Mouse (Mus musculus) liver, adult 2 months (tissue): ENCODE measurements around the gene Rxylt1. TPM values are rescaled to one million over a fixed set of nuclear protein-coding genes. Genes with fewer than 3 reads are reported as not detected.
A peak's percentile ranks its signal among the peaks of the same experiment; 100 is the strongest.

Experiments used
- DNase-seq: peaks from one replicate; pipeline ENCODE4 v3.0.0-alpha.2; 2011; ENCODE audit warnings: low read depth, low spot score; ENCODE audit errors: extremely low read depth
- H3K27ac ChIP-seq: fragments of 200-500 bp; replicated peaks from 2 replicates; pipeline ENCODE4 v1.5.1; 2012; ENCODE audit warnings: low read depth, mild to moderate bottlenecking, control low read depth, inconsistent platforms, low read length; ENCODE audit not compliant: insufficient read depth
- H3K27me3 ChIP-seq: fragments of 200-500 bp; 2 replicates; pipeline ENCODE4 v1.6.1; 2012; ENCODE audit warnings: mild to moderate bottlenecking, moderate library complexity, low read length, inconsistent platforms; ENCODE audit not compliant: control insufficient read depth, insufficient read depth
- H3K36me3 ChIP-seq: fragments of 200-500 bp; 2 replicates; pipeline ENCODE4 v1.6.1; 2012; ENCODE audit warnings: low read length, inconsistent platforms; ENCODE audit not compliant: control insufficient read depth, insufficient read depth
- H3K4me1 ChIP-seq: fragments of 200-500 bp; 2 replicates; pipeline ENCODE4 v1.6.1; 2011; ENCODE audit warnings: low read length; ENCODE audit not compliant: control insufficient read depth, insufficient read depth
- H3K4me3 ChIP-seq: fragments of 200-500 bp; 2 replicates; pipeline ENCODE4 v1.5.1; 2011; ENCODE audit warnings: low read depth, mild to moderate bottlenecking, control low read depth, low read length, moderate library complexity; ENCODE audit not compliant: insufficient read depth
- H3K79me2 ChIP-seq: fragments of 200-500 bp; 2 replicates; pipeline ENCODE4 v1.6.1; 2012; ENCODE audit warnings: inconsistent platforms, mild to moderate bottlenecking, low read length, moderate library complexity; ENCODE audit not compliant: control insufficient read depth, insufficient read depth
- H3K9ac ChIP-seq: fragments of 200-500 bp; 2 replicates; pipeline ENCODE4 v1.6.1; 2012; ENCODE audit warnings: low read depth, mild to moderate bottlenecking, control low read depth, inconsistent platforms, low read length
- CTCF ChIP-seq: fragments of 200-500 bp; IDR thresholded peaks from 2 replicates; pipeline ENCODE4 v1.5.1; 2011; ENCODE audit warnings: low read depth, low read length, control low read depth
- POLR2A ChIP-seq: fragments of 200-500 bp; IDR thresholded peaks from 2 replicates; pipeline ENCODE4 v1.6.1; 2011; ENCODE audit warnings: low read length, control low read depth; ENCODE audit not compliant: insufficient read depth; ENCODE audit errors: extremely low read depth
- WGBS: fragments of 180-500 bp; shearing (Covaris S2); methylation state at CpG from one replicate; pipeline ENCODE4 v1.1.7; 2018; 5-methylcytosine and 5-hydroxymethylcytosine counted together
- polyA plus RNA-seq: library from polyadenylated mRNA; depleted of rRNA; stranded (reverse); fragments of >200 nt; gene quantifications from 2 replicates; pipeline ENCODE4 v1.2.3, GENCODE M21; 2012; rRNA removed
- total RNA-seq: library from RNA; depleted of rRNA; stranded (reverse); fragments of >200 nt; gene quantifications from 2 replicates; pipeline ENCODE4 v1.2.3, GENCODE M21; 2014; rRNA removed

The Rxylt1 gene
- total RNA-seq (18.7 and 22.9 TPM in 2 replicates), polyA plus RNA-seq (3.5 and 3.7 TPM in 2 replicates)

DNA sequence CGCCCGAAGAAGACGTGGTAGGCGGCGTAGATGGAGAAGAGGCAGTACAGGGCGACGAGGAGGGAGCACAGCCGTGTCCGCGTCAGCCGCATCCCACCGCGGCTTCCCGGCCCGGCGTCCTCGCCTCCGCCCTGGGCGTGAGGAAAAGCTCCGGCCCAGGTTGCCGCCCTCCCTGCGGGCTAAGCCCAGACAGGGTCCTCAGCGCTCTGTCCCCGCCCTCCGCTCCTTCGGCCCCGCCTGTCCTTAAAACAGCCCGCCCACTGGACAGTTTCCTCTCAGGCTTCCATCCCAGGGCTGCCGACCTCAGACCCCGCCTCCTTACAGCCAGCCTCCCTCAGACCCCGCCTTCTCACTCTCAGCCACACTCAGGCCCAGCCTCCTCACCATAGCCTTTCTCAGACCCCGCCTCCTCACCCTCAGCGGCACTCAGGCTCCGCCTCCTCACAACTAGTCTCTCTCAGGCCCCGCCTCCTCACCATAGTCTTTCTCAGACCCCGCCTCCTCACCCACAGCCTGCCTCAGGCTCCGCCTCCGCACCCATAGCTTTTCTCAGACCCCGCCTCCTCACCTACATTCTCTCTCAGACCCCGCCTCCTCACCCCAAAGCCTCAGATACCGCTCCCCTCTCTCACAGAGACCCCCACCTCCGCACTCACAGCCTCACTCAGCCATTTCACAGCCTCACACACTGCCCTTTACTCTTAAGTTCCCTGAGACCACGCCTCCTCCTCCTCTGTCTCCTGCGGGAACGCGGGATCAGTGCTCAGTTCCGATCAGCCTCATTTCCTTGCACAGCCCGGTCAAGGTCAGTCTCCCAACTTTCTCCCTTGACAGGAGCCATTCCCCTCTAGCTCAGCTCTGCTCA, at the start of gene Rxylt1:
Rxylt1 (minus strand) TSS at position 392 of the 865 bp plus-strand sequence.
- H3K79me2 ChIP-seq, result no peaks in the 10 kb centered on the region
- H3K36me3 ChIP-seq, result peaks cover 3% of the 10 kb centered on the region; the same call in 1 of the 2 replicates
- peak; percentile 97 for DNase-seq
- H3K27ac ChIP-seq, result peak within 1 kb of the TSS; percentile 21
- H3K4me3 ChIP-seq, result peak within 1 kb of the TSS; percentile 71
- WGBS, result 1% methylated on average over 45 of the region's 48 CpGs
- H3K27me3 ChIP-seq, result no peaks in the 10 kb centered on the region
- TF ChIP-seq CTCF, result no peak
- TF ChIP-seq POLR2A, result peak; percentile 82
- H3K4me1 ChIP-seq, result 0 out of 2 replicates have a peak, but pooled peaks cover 1% of the 10 kb centered on the region
- H3K9ac ChIP-seq, result peak within 1 kb of the TSS; percentile 76

DNA sequence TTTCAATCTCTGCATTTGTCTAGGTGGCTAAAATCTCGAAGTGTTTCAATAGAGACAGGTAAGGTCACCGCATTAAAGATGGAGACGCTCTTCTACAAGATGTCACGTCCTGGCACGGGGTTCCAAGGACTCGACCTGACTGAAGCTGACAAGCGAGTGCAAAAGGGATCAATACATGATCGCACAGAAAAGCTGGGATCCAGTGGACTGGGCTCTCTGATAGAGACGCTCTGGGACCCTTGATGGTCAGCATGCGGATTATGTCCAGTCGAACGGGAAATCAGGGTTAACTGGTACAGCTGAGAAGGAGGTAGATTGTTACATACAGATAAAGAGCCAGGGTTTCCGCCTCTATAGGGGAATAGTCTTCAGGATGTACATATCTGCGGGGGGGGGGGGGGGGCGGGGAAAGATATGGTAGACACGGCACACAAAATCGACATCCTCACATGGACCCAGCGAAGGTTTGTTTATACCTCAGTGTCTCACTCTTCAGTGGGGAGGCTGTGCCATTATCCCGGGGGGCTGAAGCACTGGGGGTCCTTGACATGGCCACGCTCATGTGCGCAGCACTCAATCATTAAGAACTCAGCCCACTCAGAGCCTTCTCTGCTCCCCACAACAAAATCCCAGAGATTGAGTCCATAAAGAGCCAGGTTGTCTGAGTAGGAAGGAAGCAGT, 24.3 kb upstream of the Rxylt1 start:
- no peak overlapping the region for H3K4me3 ChIP-seq
- H3K27me3 ChIP-seq, result no peaks in the 10 kb centered on the region
- H3K9ac ChIP-seq, result no peak overlapping the region
- TF ChIP-seq POLR2A, result no peak
- H3K27ac ChIP-seq, result no peak overlapping the region
- H3K36me3 ChIP-seq, result no peaks in the 10 kb centered on the region
- no peaks in the 10 kb centered on the region for H3K4me1 ChIP-seq
- H3K79me2 ChIP-seq, result no peaks in the 10 kb centered on the region
- WGBS, result 93% methylated on average over 21 of the region's 21 CpGs
- DNase-seq, result no peak

GRCm38 (mm10) chr10:122120500-122121289, 23.5 kb upstream of the Rxylt1 start:
- Histone ChIP-seq H3K4me1 (no peaks in the 10 kb centered on the region), H3K27me3 (no peaks in the 10 kb centered on the region), H3K27ac (no peak overlapping the region), H3K79me2 (no peaks in the 10 kb centered on the region), H3K9ac (no peak overlapping the region), H3K4me3 (no peak overlapping the region), H3K36me3 (no peaks in the 10 kb centered on the region)
- no peak for DNase-seq
- TF ChIP-seq POLR2A (no peak), CTCF (no peak)
- WGBS, result 84% methylated on average over 16 of the region's 16 CpGs

DNA sequence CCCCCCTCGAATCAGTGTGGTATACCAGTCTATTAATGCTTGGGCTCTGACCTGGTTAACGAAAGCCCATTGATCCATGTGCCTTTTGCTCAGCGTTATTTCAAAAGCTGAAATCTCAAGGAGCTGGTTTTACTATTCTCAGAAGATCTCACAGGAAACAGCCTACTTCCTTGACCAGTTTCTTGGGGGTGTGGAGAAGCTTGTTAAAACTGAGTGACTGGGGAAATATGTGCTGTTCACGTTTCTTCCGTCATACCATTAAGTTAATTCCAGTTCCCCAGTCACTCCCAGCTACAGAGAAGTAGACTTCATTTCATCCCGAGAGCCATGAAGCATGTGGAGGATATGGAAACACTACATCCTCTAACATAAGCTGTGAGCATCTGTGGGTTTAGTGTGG, 22.3 kb upstream of the Rxylt1 start:
- Histone ChIP-seq H3K4me1 (no peaks in the 10 kb centered on the region), H3K27me3 (no peaks in the 10 kb centered on the region), H3K9ac (no peak overlapping the region), H3K36me3 (no peaks in the 10 kb centered on the region), H3K4me3 (no peak overlapping the region), H3K27ac (no peak overlapping the region), H3K79me2 (no peaks in the 10 kb centered on the region)
- no peak for DNase-seq
- no peak for TF ChIP-seq POLR2A
- TF ChIP-seq CTCF, result no peak
- 63% methylated on average over 6 of the region's 6 CpGs for WGBS

DNA sequence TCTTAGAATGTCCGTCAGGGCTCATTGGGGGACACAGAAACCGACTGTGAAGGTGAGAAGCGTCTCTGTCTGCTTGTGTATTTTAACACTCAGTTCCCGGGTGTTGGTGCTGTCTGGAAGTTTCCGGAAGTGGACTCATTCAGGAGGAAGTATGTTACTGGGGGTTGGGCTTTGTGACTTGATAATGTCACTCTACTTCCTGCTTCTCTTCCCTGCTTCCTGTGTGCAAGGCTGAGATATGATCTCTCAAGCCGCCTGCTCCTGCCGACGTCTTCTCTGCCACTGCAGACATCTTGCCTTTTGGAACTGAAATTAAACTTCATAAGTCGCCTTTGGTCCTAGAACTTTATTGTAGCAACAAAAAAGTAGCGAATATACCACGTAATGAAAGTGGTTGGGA, 19.5 kb upstream of the Rxylt1 start:
- no peaks in the 10 kb centered on the region for H3K36me3 ChIP-seq
- no peak overlapping the region for H3K4me3 ChIP-seq
- peak; percentile 7 for DNase-seq
- 80% methylated on average over 11 of the region's 11 CpGs for WGBS
- no peaks in the 10 kb centered on the region for H3K79me2 ChIP-seq
- TF ChIP-seq POLR2A (no peak), CTCF (no peak)
- no peak overlapping the region for H3K27ac ChIP-seq
- H3K9ac ChIP-seq, result no peak overlapping the region
- no peaks in the 10 kb centered on the region for H3K27me3 ChIP-seq
- H3K4me1 ChIP-seq, result no peaks in the 10 kb centered on the region
